In the genomic region with DNA sequence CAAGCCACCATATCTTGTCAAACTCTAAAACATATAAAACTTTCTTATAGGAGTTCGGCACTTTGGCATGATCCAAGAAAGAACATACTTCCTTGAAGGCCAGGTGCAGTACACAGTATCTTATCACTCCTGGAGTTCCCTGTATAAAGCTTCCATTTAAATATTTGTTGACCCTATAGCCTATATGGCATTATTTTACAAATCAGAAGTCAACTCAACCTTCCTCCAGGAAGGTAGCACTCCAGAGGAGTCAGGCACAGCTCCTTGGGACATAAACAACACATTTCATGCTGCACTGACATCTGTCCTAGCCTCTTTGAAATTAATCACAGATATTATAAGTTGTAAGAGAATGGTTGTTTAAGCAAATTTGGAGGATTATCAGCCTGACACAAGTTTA, we compare ENCODE assay signal across 28 mouse cellular contexts.
"Had no signal": no experiment of that assay in that cellular context is flagged by ENCODE, and none has a peak within 500 bp of the region (broad histone marks: within the 10 kb centered on the region; RNA-seq: fewer than 3 reads in every experiment).

No protein-coding gene starts in this region.

- H3K9me3 ChIP-seq: embryonic facial prominence, embryonic 10.5 days; embryonic facial prominence, embryonic 12.5 days; embryonic facial prominence, embryonic 13.5 days; embryonic facial prominence, embryonic 15.5 days; forebrain, embryonic 10.5 days; forebrain, embryonic 12.5 days; forebrain, embryonic 13.5 days; forebrain, embryonic 15.5 days had no signal

- H3K4me2 ChIP-seq: embryonic facial prominence, embryonic 12.5 days; embryonic facial prominence, embryonic 13.5 days; embryonic facial prominence, embryonic 15.5 days; forebrain, embryonic 12.5 days; forebrain, embryonic 13.5 days; forebrain, embryonic 15.5 days had no signal

- H3K27me3 ChIP-seq: embryonic facial prominence, embryonic 12.5 days; embryonic facial prominence, embryonic 13.5 days; embryonic facial prominence, embryonic 15.5 days; forebrain, embryonic 12.5 days; forebrain, embryonic 13.5 days; forebrain, embryonic 15.5 days had no signal

- H3K4me1 ChIP-seq: embryonic facial prominence, embryonic 12.5 days; embryonic facial prominence, embryonic 13.5 days; embryonic facial prominence, embryonic 15.5 days; forebrain, embryonic 12.5 days; forebrain, embryonic 13.5 days; forebrain, embryonic 15.5 days had no signal

- H3K36me3 ChIP-seq: embryonic facial prominence, embryonic 10.5 days; embryonic facial prominence, embryonic 12.5 days; embryonic facial prominence, embryonic 13.5 days; embryonic facial prominence, embryonic 15.5 days; forebrain, embryonic 10.5 days; forebrain, embryonic 12.5 days; forebrain, embryonic 15.5 days had no signal

- DNase-seq: cerebellum, adult 2 months; cerebellum, adult 8-10 months; cerebellum, adult 9-10 months; cerebellum, adult 9-11 months; cerebellum, postnatal 10 days; cerebellum, postnatal 14 days; cerebellum, postnatal 25 days; cerebellum, postnatal 36 days; embryo, embryonic 11 days; forebrain, postnatal 0 days; gastrocnemius, adult 2 months; gastrocnemius, postnatal 10 days; gastrocnemius, postnatal 14 days; gastrocnemius, postnatal 25 days; gastrocnemius, postnatal 36 days; heart, adult 18-20 months; heart, adult 2 months had no signal

- H3K27ac ChIP-seq: embryonic facial prominence, embryonic 10.5 days; embryonic facial prominence, embryonic 12.5 days; embryonic facial prominence, embryonic 13.5 days; embryonic facial prominence, embryonic 15.5 days; forebrain, embryonic 10.5 days; forebrain, embryonic 12.5 days; forebrain, embryonic 13.5 days; forebrain, embryonic 15.5 days; gastrocnemius, adult 2 months; heart, adult 2 months had no signal

- ATAC-seq: forebrain, embryonic 13.5 days; forebrain, embryonic 14.5 days; forebrain, embryonic 15.5 days; forebrain, embryonic 16.5 days; forebrain, postnatal 0 days had no signal

- H3K4me3 ChIP-seq: embryonic facial prominence, embryonic 10.5 days; embryonic facial prominence, embryonic 12.5 days; embryonic facial prominence, embryonic 13.5 days; embryonic facial prominence, embryonic 15.5 days; erythroblast, embryonic 14.5 days; forebrain, embryonic 10.5 days; forebrain, embryonic 12.5 days; forebrain, embryonic 13.5 days; forebrain, embryonic 15.5 days; gastrocnemius, adult 2 months; heart, adult 2 months had no signal

- H3K9ac ChIP-seq: embryonic facial prominence, embryonic 12.5 days; embryonic facial prominence, embryonic 13.5 days; embryonic facial prominence, embryonic 15.5 days; forebrain, embryonic 12.5 days; forebrain, embryonic 13.5 days; forebrain, embryonic 15.5 days; forebrain, postnatal 0 days had no signal
